Mouse (Mus musculus): ENCODE measurements around the gene Trmu. TPM values are rescaled to one million over a fixed set of nuclear protein-coding genes. Genes with fewer than 3 reads are reported as not detected.

The Trmu gene
- polyA plus RNA-seq, 1 experiment from 2014 or later = 34.6 TPM

DNA sequence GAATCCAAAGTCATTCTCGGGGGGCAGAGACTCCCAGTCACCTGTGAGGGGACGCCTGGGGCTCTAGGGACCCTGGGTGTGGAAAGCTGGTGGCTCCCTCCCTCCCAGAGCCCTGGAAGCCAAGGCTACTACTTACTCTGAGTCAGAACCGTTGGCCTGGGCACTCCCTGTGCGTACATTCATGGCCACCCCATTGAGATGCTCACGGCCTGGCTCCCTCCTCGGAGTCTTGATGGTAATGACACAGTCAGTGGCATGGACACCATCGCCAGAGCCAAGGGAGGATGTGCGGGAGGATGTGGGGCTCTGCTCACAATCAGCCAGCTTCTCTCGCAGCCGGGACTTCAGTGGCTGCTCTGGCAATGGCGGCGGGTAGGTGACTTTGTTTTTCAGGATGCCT lies 21.7 kb downstream of the Trmu start:
- WGBS = 80% methylated on average over 12 of the region's 12 CpGs
- no peak overlapping the region for H3K27ac ChIP-seq (ENCODE audit: low read depth, low read length)
- no peaks in the 10 kb centered on the region for H3K27me3 ChIP-seq (ENCODE audit: control insufficient read depth, insufficient read depth, low read length)
- H3K9ac ChIP-seq (ENCODE audit: low read depth, low read length) = no peak overlapping the region
- H3K9me3 ChIP-seq (ENCODE audit: control insufficient read depth, low read length) = no peaks in the 10 kb centered on the region
- H3K4me3 ChIP-seq (ENCODE audit: low read depth, low read length) = no peak overlapping the region
- no peaks in the 10 kb centered on the region for H3K36me3 ChIP-seq (ENCODE audit: control insufficient read depth, insufficient read depth, low read length)
- no peak overlapping the region for H3K4me2 ChIP-seq (replicated peaks; ENCODE audit: low read depth, low read length)
- no peak for ATAC-seq (ENCODE audit: low FRiP score)
- DNase-seq (ENCODE audit: low spot score) = no peak
- H3K4me1 ChIP-seq (replicated peaks; ENCODE audit: control insufficient read depth, insufficient read depth, low read length) = no peaks in the 10 kb centered on the region

DNA sequence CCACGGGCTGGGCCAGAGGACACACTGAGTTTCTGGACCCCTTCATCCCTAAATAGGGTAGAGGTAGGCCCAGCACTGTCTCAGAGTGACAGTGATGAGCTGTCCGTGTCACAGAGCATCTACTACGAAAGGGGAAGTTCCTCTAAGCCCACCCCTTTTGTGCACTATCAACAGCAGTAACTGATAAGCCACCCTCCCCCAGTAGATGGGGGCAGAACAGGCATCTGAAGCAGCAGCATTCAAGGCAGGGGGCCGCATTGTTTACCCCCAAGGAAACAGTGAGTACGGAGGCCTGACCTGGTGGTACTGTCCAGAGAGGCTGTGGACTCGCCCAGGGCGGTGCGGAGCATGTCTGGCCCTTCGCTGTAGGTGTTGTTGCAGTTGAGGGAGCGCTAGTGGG lies 23.4 kb downstream of the Trmu start:
- H3K27ac ChIP-seq (ENCODE audit: low read depth, low read length) = no peak overlapping the region
- ATAC-seq (ENCODE audit: low FRiP score) (no peak), DNase-seq (ENCODE audit: low spot score) (no peak)
- H3K9me3 ChIP-seq (ENCODE audit: control insufficient read depth, low read length) = no peaks in the 10 kb centered on the region
- H3K27me3 ChIP-seq (ENCODE audit: control insufficient read depth, insufficient read depth, low read length) = no peaks in the 10 kb centered on the region
- no peak overlapping the region for H3K9ac ChIP-seq (ENCODE audit: low read depth, low read length)
- no peaks in the 10 kb centered on the region for H3K36me3 ChIP-seq (ENCODE audit: control insufficient read depth, insufficient read depth, low read length)
- H3K4me3 ChIP-seq (ENCODE audit: low read depth, low read length) = no peak overlapping the region
- 85% methylated on average over 10 of the region's 10 CpGs for WGBS
- no peak overlapping the region for H3K4me2 ChIP-seq (replicated peaks; ENCODE audit: low read depth, low read length)
- no peaks in the 10 kb centered on the region for H3K4me1 ChIP-seq (replicated peaks; ENCODE audit: control insufficient read depth, insufficient read depth, low read length)

DNA sequence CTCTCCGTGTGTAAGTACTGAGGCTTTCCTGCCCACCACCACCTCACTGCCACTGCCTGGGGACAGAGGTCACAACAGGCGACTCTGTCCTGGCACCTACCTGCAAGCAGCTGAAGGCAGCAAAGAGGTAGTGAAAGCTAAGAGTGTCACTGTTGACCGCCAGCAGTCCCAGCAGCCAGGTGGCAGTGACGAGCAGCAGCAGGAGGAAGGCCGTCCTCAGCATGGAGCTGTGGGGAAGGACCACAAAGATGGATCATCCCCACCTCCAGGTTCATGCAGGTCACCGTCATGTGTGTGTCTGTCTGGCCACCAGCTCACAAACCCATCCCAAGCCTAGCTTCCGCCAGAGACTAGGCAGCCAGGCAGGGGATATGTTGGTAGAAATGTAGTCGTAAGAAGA lies 24.7 kb downstream of the Trmu start:
- Histone ChIP-seq H3K27ac (ENCODE audit: low read depth, low read length) (no peak overlapping the region), H3K9me3 (ENCODE audit: control insufficient read depth, low read length) (no peaks in the 10 kb centered on the region), H3K4me1 (replicated peaks; ENCODE audit: control insufficient read depth, insufficient read depth, low read length) (no peaks in the 10 kb centered on the region), H3K4me2 (replicated peaks; ENCODE audit: low read depth, low read length) (no peak overlapping the region), H3K4me3 (ENCODE audit: low read depth, low read length) (no peak overlapping the region), H3K27me3 (ENCODE audit: control insufficient read depth, insufficient read depth, low read length) (no peaks in the 10 kb centered on the region), H3K36me3 (ENCODE audit: control insufficient read depth, insufficient read depth, low read length) (no peaks in the 10 kb centered on the region), H3K9ac (ENCODE audit: low read depth, low read length) (no peak overlapping the region)
- DNase-seq (ENCODE audit: low spot score) (no peak), ATAC-seq (ENCODE audit: low FRiP score) (no peak)
- 75% methylated on average over 8 of the region's 8 CpGs for WGBS

- Histone ChIP-seq H3K4me1 (replicated peaks; ENCODE audit: control insufficient read depth, insufficient read depth, low read length) (no peaks in the 10 kb centered on the region), H3K4me3 (ENCODE audit: low read depth, low read length) (no peak overlapping the region), H3K27me3 (ENCODE audit: control insufficient read depth, insufficient read depth, low read length) (no peaks in the 10 kb centered on the region), H3K9ac (ENCODE audit: low read depth, low read length) (no peak overlapping the region), H3K36me3 (ENCODE audit: control insufficient read depth, insufficient read depth, low read length) (no peaks in the 10 kb centered on the region), H3K27ac (ENCODE audit: low read depth, low read length) (no peak overlapping the region), H3K9me3 (ENCODE audit: control insufficient read depth, low read length) (no peaks in the 10 kb centered on the region; the same call in 1 of the 2 replicates), H3K4me2 (replicated peaks; ENCODE audit: low read depth, low read length) (no peak overlapping the region)
- DNase-seq (ENCODE audit: low spot score) (no peak), ATAC-seq (ENCODE audit: low FRiP score) (no peak)
- WGBS = 91% methylated on average over 7 of the region's 7 CpGs
Measured at GRCm38 (mm10) chr15:85908660-85909491, 29.8 kb downstream of the Trmu start.

GRCm38 (mm10) chr15:85909492-85909829 lies 30.3 kb downstream of the Trmu start:
- H3K36me3 ChIP-seq (ENCODE audit: control insufficient read depth, insufficient read depth, low read length) = no peaks in the 10 kb centered on the region
- DNase-seq (ENCODE audit: low spot score) = no peak
- H3K4me1 ChIP-seq (replicated peaks; ENCODE audit: control insufficient read depth, insufficient read depth, low read length) = no peaks in the 10 kb centered on the region
- H3K27me3 ChIP-seq (ENCODE audit: control insufficient read depth, insufficient read depth, low read length) = no peaks in the 10 kb centered on the region
- no peak overlapping the region for H3K27ac ChIP-seq (ENCODE audit: low read depth, low read length)
- ATAC-seq (ENCODE audit: low FRiP score) = no peak
- H3K4me3 ChIP-seq (ENCODE audit: low read depth, low read length) = no peak overlapping the region
- H3K4me2 ChIP-seq (replicated peaks; ENCODE audit: low read depth, low read length) = no peak overlapping the region
- H3K9me3 ChIP-seq (ENCODE audit: control insufficient read depth, low read length) = no peaks in the 10 kb centered on the region; the same call in 1 of the 2 replicates
- no peak overlapping the region for H3K9ac ChIP-seq (ENCODE audit: low read depth, low read length)
- WGBS = 89% methylated on average over 3 of the region's 3 CpGs

DNA sequence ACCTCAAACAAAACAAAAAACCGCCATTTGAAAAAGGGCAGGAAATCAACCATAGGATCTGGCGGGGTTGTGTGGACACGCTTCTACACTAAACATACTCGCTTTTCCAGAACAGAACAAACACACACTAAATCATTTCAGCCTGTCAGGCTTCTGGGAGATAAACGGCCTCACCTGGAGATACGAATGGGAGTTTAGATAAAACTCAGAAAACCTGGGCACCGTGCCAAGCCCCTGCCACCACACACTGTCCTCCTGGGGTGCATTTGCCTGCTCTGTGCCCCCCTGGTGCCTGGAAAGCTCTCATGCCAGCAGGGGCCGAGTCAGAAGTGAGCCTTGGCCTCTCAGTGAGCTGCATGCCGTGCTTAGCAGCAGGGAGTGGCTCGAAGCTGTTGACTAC lies 30.8 kb downstream of the Trmu start:
- Histone ChIP-seq H3K36me3 (ENCODE audit: control insufficient read depth, insufficient read depth, low read length) (no peaks in the 10 kb centered on the region), H3K4me1 (replicated peaks; ENCODE audit: control insufficient read depth, insufficient read depth, low read length) (no peaks in the 10 kb centered on the region), H3K9me3 (ENCODE audit: control insufficient read depth, low read length) (no peaks in the 10 kb centered on the region; the same call in 1 of the 2 replicates), H3K9ac (ENCODE audit: low read depth, low read length) (no peak overlapping the region), H3K4me2 (replicated peaks; ENCODE audit: low read depth, low read length) (no peak overlapping the region), H3K4me3 (ENCODE audit: low read depth, low read length) (no peak overlapping the region), H3K27ac (ENCODE audit: low read depth, low read length) (no peak overlapping the region), H3K27me3 (ENCODE audit: control insufficient read depth, insufficient read depth, low read length) (no peaks in the 10 kb centered on the region)
- no peak for ATAC-seq (ENCODE audit: low FRiP score)
- no peak for DNase-seq (ENCODE audit: low spot score)
- 73% methylated on average over 10 of the region's 10 CpGs for WGBS

DNA sequence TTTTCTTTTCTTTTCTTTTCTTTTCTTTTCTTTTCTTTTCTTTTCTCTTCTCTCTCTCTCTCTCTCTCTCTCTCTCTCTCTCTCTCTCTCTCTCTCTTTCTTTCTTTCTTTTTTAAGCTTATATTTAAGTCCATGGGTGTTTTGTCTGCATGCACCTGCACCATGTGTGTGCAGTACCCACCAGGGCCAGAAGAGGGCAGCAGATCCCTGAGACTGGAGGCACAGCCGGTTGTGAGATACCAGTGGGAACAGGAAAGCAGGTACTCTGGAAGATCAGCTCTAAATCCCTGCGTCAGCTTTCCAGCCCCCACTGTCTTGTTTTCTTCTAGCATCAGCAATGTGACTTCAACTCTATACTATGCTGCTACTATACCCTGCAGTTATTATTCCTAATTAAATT lies 34.5 kb downstream of the Trmu start:
- H3K36me3 ChIP-seq (ENCODE audit: control insufficient read depth, insufficient read depth, low read length) = peaks cover 2% of the 10 kb centered on the region; the same call in 1 of the 2 replicates
- no peaks in the 10 kb centered on the region for H3K4me1 ChIP-seq (replicated peaks; ENCODE audit: control insufficient read depth, insufficient read depth, low read length)
- no peak overlapping the region for H3K4me2 ChIP-seq (replicated peaks; ENCODE audit: low read depth, low read length)
- H3K9me3 ChIP-seq (ENCODE audit: control insufficient read depth, low read length) = no peaks in the 10 kb centered on the region; the same call in none of the 2 replicates
- H3K27me3 ChIP-seq (ENCODE audit: control insufficient read depth, insufficient read depth, low read length) = no peaks in the 10 kb centered on the region
- peak; percentile 89 for DNase-seq (ENCODE audit: low spot score)
- no peak for ATAC-seq (ENCODE audit: low FRiP score)
- H3K4me3 ChIP-seq (ENCODE audit: low read depth, low read length) = no peak overlapping the region
- no peak overlapping the region for H3K9ac ChIP-seq (ENCODE audit: low read depth, low read length)
- 40% methylated on average over 2 of the region's 2 CpGs for WGBS
- H3K27ac ChIP-seq (ENCODE audit: low read depth, low read length) = no peak overlapping the region

DNA sequence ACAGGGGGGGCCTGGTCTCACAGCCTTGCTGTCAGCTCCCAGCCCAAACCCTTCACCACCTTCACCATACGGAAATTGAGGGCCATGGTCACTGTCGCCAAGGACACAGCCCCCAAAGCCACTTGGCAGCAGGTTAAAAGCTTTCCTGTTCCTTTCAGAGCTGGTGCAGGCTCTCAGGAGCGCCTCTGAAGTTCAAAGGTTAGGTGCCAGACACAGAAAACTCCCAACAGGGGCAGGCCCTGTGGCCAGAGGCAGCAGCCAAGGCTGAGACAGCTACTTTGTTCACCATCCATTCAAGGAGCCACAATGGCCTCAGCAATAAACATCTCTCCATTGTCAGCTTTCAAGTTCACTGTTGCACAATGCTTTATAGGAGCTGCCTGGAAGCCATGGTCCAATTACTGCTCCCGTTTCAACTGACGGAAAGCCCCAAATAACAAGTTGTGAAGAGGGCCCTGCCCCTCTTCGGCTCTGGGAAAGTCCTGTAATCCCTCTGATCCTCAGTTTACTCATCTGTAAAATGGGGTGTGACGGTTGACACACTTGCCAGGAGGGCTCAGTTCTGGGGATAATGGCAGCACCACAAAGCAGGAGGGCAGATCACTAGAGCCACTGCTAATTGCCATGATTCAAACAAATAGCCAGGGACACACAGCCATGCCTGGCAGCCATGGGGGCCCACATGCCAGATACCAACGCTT lies 40.2 kb downstream of the Trmu start:
- DNase-seq (ENCODE audit: low spot score) (no peak), ATAC-seq (ENCODE audit: low FRiP score) (peak; percentile 63)
- 46% methylated on average over 8 of the region's 8 CpGs for WGBS
- no peaks in the 10 kb centered on the region for H3K4me1 ChIP-seq (replicated peaks; ENCODE audit: control insufficient read depth, insufficient read depth, low read length)
- no peak overlapping the region for H3K4me3 ChIP-seq (ENCODE audit: low read depth, low read length)
- H3K36me3 ChIP-seq (ENCODE audit: control insufficient read depth, insufficient read depth, low read length) = peaks cover 2% of the 10 kb centered on the region; the same call in 1 of the 2 replicates
- H3K27me3 ChIP-seq (ENCODE audit: control insufficient read depth, insufficient read depth, low read length) = no peaks in the 10 kb centered on the region
- no peaks in the 10 kb centered on the region; the same call in 1 of the 2 replicates for H3K9me3 ChIP-seq (ENCODE audit: control insufficient read depth, low read length)
- no peak overlapping the region for H3K4me2 ChIP-seq (replicated peaks; ENCODE audit: low read depth, low read length)
- no peak overlapping the region for H3K27ac ChIP-seq (ENCODE audit: low read depth, low read length)
- no peak overlapping the region for H3K9ac ChIP-seq (ENCODE audit: low read depth, low read length)

GRCm38 (mm10) chr15:85919892-85920248 lies 40.8 kb downstream of the Trmu start:
- WGBS = 48% methylated on average over 8 of the region's 8 CpGs
- Histone ChIP-seq H3K4me1 (replicated peaks; ENCODE audit: control insufficient read depth, insufficient read depth, low read length) (no peaks in the 10 kb centered on the region), H3K9me3 (ENCODE audit: control insufficient read depth, low read length) (no peaks in the 10 kb centered on the region; the same call in 1 of the 2 replicates), H3K36me3 (ENCODE audit: control insufficient read depth, insufficient read depth, low read length) (peaks cover 2% of the 10 kb centered on the region; the same call in 1 of the 2 replicates), H3K9ac (ENCODE audit: low read depth, low read length) (no peak overlapping the region), H3K4me2 (replicated peaks; ENCODE audit: low read depth, low read length) (no peak overlapping the region), H3K4me3 (ENCODE audit: low read depth, low read length) (no peak overlapping the region), H3K27me3 (ENCODE audit: control insufficient read depth, insufficient read depth, low read length) (no peaks in the 10 kb centered on the region), H3K27ac (ENCODE audit: low read depth, low read length) (no peak overlapping the region)
- peak; percentile 51 for ATAC-seq (ENCODE audit: low FRiP score)
- peak; percentile 27 for DNase-seq (ENCODE audit: low spot score)

Data from hindbrain, embryonic 11.5 days (tissue).